Mouse (Mus musculus): ENCODE results near the gene Jsrp1. TPM values are rescaled to one million over a fixed set of nuclear protein-coding genes. Genes with fewer than 3 reads are reported as not detected.

Jsrp1 gene
- polyA plus RNA-seq (2012; rRNA removed): 0.24 TPM in 1 of 2 replicates, not detected in the other

DNA sequence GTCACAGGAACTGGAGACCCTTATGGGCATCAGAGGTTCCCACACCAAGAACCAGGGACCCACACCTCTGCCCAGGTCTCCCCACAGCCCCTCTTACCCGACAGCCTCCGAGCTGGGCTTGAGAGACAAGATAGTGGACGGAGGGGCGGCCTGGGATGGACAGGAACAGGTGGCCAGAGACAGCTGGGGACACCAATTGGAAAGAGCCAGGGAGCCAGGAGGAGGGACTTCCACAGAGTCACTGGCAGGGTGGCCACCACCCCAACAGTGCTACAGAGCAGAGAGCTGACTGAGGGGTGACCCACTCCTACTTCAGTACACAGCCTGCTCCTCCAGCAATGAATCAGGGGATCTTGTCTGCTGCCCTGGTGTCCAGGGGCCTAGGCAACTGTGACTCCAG, at the start of gene Jsrp1:
TSS of gene Jsrp1 (minus strand) at position 133 of the 400 bp plus-strand sequence.
- DNase-seq: no peak
- H3K27me3 ChIP-seq (ENCODE audit: control insufficient read depth, insufficient read depth, low read length): peaks cover 18% of the 10 kb centered on the region
- WGBS: 92% methylated on average over 4 of the region's 4 CpGs
- H3K36me3 ChIP-seq (ENCODE audit: control insufficient read depth, insufficient read depth, low read length): no peaks in the 10 kb centered on the region
- H3K4me1 ChIP-seq (replicated peaks; ENCODE audit: control insufficient read depth, insufficient read depth, low read length): 0 out of 2 replicates have a peak, but pooled peaks cover 3% of the 10 kb centered on the region
- no peak for TF ChIP-seq POLR2A (IDR thresholded peaks at IDR 0.05; ENCODE audit: control insufficient read depth, extremely low read depth, insufficient read depth, low read length, poor library complexity)
- TF ChIP-seq CTCF (IDR thresholded peaks at IDR 0.05; ENCODE audit: borderline replicate concordance, control insufficient read depth, extremely low read depth, insufficient read depth, low read length, poor library complexity): no peak
- H3K27ac ChIP-seq (ENCODE audit: control insufficient read depth, insufficient read depth, low read length): no peak within 1 kb of the TSS
- H3K4me3 ChIP-seq (ENCODE audit: control insufficient read depth, insufficient read depth, low read length): no peak within 1 kb of the TSS

- DNase-seq: no peak
- H3K36me3 ChIP-seq (ENCODE audit: control insufficient read depth, insufficient read depth, low read length): no peaks in the 10 kb centered on the region
- no peaks in the 10 kb centered on the region for H3K4me1 ChIP-seq (replicated peaks; ENCODE audit: control insufficient read depth, insufficient read depth, low read length)
- 98% methylated on average over 5 of the region's 5 CpGs for WGBS
- TF ChIP-seq CTCF (IDR thresholded peaks at IDR 0.05; ENCODE audit: borderline replicate concordance, control insufficient read depth, extremely low read depth, insufficient read depth, low read length, poor library complexity) (no peak), POLR2A (IDR thresholded peaks at IDR 0.05; ENCODE audit: control insufficient read depth, extremely low read depth, insufficient read depth, low read length, poor library complexity) (no peak)
- H3K4me3 ChIP-seq (ENCODE audit: control insufficient read depth, insufficient read depth, low read length): no peak overlapping the region
- H3K27ac ChIP-seq (ENCODE audit: control insufficient read depth, insufficient read depth, low read length): no peak overlapping the region
- H3K27me3 ChIP-seq (ENCODE audit: control insufficient read depth, insufficient read depth, low read length): no peaks in the 10 kb centered on the region
These were observed 49.0 kb upstream of the Jsrp1 start for GRCm38 (mm10) chr10:80862305-80862704.

DNA sequence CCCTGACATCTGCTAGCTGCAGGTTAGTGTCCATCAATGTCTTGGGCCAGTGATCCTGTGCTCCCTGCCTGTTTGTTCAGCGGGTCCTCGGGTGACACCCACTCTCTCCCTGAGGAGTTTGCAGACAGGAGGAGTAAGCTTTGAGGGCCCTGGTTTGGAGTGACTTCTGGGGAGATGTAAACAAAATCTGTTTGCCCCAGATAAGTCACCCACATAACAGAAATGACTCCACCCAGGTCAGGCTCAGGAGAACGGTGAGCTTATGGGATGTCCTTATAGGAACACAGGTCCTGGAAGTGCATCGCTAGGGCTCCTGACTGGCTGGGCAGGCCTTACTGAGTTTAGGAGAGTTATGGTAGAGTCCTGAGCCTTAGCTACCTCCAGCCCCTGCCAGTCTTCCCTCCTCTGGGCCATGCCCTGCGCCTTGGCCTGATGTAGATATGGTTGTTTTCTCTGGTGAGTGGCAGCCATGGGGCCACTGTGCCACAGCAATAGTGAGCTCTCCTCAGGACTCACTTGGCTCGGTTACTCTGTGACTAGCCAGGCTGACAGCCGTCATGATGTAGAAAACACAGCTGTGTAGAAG, 45.1 kb upstream of the Jsrp1 start:
- Histone ChIP-seq H3K27ac (ENCODE audit: control insufficient read depth, insufficient read depth, low read length) (no peak overlapping the region), H3K27me3 (ENCODE audit: control insufficient read depth, insufficient read depth, low read length) (no peaks in the 10 kb centered on the region), H3K4me1 (replicated peaks; ENCODE audit: control insufficient read depth, insufficient read depth, low read length) (peaks cover 20% of the 10 kb centered on the region), H3K4me3 (ENCODE audit: control insufficient read depth, insufficient read depth, low read length) (no peak overlapping the region), H3K36me3 (ENCODE audit: control insufficient read depth, insufficient read depth, low read length) (no peaks in the 10 kb centered on the region)
- WGBS: 96% methylated on average over 7 of the region's 7 CpGs
- TF ChIP-seq CTCF (IDR thresholded peaks at IDR 0.05; ENCODE audit: borderline replicate concordance, control insufficient read depth, extremely low read depth, insufficient read depth, low read length, poor library complexity) (no peak), POLR2A (IDR thresholded peaks at IDR 0.05; ENCODE audit: control insufficient read depth, extremely low read depth, insufficient read depth, low read length, poor library complexity) (no peak)
- DNase-seq: no peak

DNA sequence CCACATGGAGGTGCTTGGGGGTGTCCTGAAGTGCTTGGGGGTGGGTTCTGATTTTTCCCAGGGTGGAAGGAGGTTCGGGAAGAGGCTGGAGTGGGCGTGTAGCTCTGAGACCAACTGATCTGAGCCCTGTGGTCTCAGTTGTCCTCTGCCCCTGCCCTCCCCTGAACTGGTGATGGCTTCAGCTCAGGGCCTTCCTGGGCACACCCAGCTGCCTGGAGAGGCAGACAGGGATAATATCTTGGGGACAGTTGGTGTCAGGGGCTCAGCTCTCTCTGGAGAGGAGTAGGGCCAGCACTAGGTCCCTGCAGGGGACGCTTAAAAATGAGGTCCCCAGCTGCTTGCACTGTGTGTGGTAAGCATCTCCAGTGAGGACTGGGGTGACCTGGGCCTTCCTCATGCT, 44.5 kb upstream of the Jsrp1 start:
- H3K4me1 ChIP-seq (replicated peaks; ENCODE audit: control insufficient read depth, insufficient read depth, low read length): peaks cover 20% of the 10 kb centered on the region
- no peak overlapping the region for H3K27ac ChIP-seq (ENCODE audit: control insufficient read depth, insufficient read depth, low read length)

DNA sequence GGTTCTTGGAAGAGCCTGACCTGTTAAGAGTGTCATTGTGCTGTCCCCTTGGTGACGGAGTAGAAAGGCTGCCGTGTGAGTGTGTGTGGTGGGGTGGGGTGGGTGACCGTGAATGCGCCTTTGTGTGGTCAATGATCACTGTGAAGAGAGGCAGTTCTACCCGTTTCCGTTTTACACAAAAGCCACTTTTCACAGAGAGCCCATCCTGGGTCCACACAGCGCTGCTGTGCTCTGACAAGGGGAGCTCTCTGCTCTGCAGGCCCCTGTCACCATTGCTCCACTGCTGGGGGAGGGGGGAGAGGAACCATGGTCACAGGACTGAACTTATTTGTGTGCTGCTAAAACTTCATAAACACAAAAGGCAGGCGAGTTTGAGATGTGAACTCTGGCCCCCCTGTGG, 44.1 kb upstream of the Jsrp1 start:
- WGBS: 62% methylated on average over 8 of the region's 8 CpGs
- H3K4me3 ChIP-seq (ENCODE audit: control insufficient read depth, insufficient read depth, low read length): no peak overlapping the region
- DNase-seq: no peak
- peaks cover 20% of the 10 kb centered on the region for H3K4me1 ChIP-seq (replicated peaks; ENCODE audit: control insufficient read depth, insufficient read depth, low read length)
- no peaks in the 10 kb centered on the region for H3K36me3 ChIP-seq (ENCODE audit: control insufficient read depth, insufficient read depth, low read length)
- TF ChIP-seq POLR2A (IDR thresholded peaks at IDR 0.05; ENCODE audit: control insufficient read depth, extremely low read depth, insufficient read depth, low read length, poor library complexity) (no peak), CTCF (IDR thresholded peaks at IDR 0.05; ENCODE audit: borderline replicate concordance, control insufficient read depth, extremely low read depth, insufficient read depth, low read length, poor library complexity) (no peak)
- H3K27me3 ChIP-seq (ENCODE audit: control insufficient read depth, insufficient read depth, low read length): no peaks in the 10 kb centered on the region
- H3K27ac ChIP-seq (ENCODE audit: control insufficient read depth, insufficient read depth, low read length): no peak overlapping the region

More for the DNA sequence above, 44.5 kb upstream of the Jsrp1 start:
- Histone ChIP-seq H3K36me3 (ENCODE audit: control insufficient read depth, insufficient read depth, low read length) (no peaks in the 10 kb centered on the region), H3K4me3 (ENCODE audit: control insufficient read depth, insufficient read depth, low read length) (no peak overlapping the region), H3K27me3 (ENCODE audit: control insufficient read depth, insufficient read depth, low read length) (no peaks in the 10 kb centered on the region)
- 90% methylated on average over 3 of the region's 3 CpGs for WGBS
- no peak for TF ChIP-seq POLR2A (IDR thresholded peaks at IDR 0.05; ENCODE audit: control insufficient read depth, extremely low read depth, insufficient read depth, low read length, poor library complexity)
- TF ChIP-seq CTCF (IDR thresholded peaks at IDR 0.05; ENCODE audit: borderline replicate concordance, control insufficient read depth, extremely low read depth, insufficient read depth, low read length, poor library complexity): no peak
- DNase-seq: no peak

DNA sequence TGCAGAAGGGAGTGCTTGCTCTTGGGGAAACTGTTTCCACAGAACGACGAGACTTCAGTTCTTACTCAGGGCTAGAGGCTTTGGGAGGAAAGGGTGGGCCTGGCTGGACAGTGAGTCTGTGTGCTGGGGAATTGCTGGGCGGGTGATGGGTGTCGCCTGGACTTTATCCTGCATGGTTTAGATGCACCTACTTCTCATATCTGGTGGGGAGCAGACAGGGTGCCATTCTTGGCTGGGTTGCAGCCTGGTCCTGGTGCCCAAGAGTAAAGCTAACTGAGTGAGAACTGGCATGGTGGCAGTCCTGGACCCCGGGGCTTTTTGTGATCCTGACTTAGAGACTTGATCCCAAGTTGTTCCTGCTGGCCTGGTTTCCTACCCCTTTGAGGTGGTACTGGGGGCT, 43.6 kb upstream of the Jsrp1 start:
- H3K27me3 ChIP-seq (ENCODE audit: control insufficient read depth, insufficient read depth, low read length): no peaks in the 10 kb centered on the region
- H3K36me3 ChIP-seq (ENCODE audit: control insufficient read depth, insufficient read depth, low read length): no peaks in the 10 kb centered on the region
- H3K4me3 ChIP-seq (ENCODE audit: control insufficient read depth, insufficient read depth, low read length): no peak overlapping the region
- no peak overlapping the region for H3K27ac ChIP-seq (ENCODE audit: control insufficient read depth, insufficient read depth, low read length)
- 84% methylated on average over 5 of the region's 5 CpGs for WGBS
- peaks cover 20% of the 10 kb centered on the region for H3K4me1 ChIP-seq (replicated peaks; ENCODE audit: control insufficient read depth, insufficient read depth, low read length)
- no peak for DNase-seq
- TF ChIP-seq CTCF (IDR thresholded peaks at IDR 0.05; ENCODE audit: borderline replicate concordance, control insufficient read depth, extremely low read depth, insufficient read depth, low read length, poor library complexity) (no peak), POLR2A (IDR thresholded peaks at IDR 0.05; ENCODE audit: control insufficient read depth, extremely low read depth, insufficient read depth, low read length, poor library complexity) (no peak)

DNA sequence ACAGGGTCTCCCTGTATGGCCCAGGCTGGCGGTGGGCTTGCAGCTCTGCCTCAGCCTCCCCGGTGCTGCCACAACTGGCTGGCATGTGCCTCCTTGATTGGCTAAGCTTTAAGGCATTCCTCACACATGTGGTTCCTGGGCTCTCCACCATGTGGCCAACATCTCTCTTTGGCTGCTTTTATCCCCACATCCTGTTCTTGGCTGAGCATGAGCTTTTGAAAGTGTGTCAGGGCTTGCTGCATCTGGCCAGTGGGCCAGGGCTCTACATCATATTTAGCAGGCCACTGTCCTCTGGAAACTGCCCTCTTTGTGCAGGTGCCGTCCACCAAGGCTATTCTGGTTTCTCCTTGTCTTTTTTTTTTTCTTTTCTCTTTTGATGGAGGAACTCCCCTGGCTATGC, 43.0 kb upstream of the Jsrp1 start:
- Histone ChIP-seq H3K36me3 (ENCODE audit: control insufficient read depth, insufficient read depth, low read length) (no peaks in the 10 kb centered on the region), H3K4me1 (replicated peaks; ENCODE audit: control insufficient read depth, insufficient read depth, low read length) (peaks cover 20% of the 10 kb centered on the region), H3K4me3 (ENCODE audit: control insufficient read depth, insufficient read depth, low read length) (no peak overlapping the region), H3K27me3 (ENCODE audit: control insufficient read depth, insufficient read depth, low read length) (no peaks in the 10 kb centered on the region), H3K27ac (ENCODE audit: control insufficient read depth, insufficient read depth, low read length) (no peak overlapping the region)
- WGBS: 25% methylated on average over 3 of the region's 3 CpGs
- DNase-seq: no peak
- TF ChIP-seq CTCF (IDR thresholded peaks at IDR 0.05; ENCODE audit: borderline replicate concordance, control insufficient read depth, extremely low read depth, insufficient read depth, low read length, poor library complexity) (no peak), POLR2A (IDR thresholded peaks at IDR 0.05; ENCODE audit: control insufficient read depth, extremely low read depth, insufficient read depth, low read length, poor library complexity) (no peak)
